Mouse (Mus musculus) forebrain, embryonic 11.5 days (tissue): ENCODE data around the gene Rnf19b. TPM values are rescaled to one million over a fixed set of nuclear protein-coding genes. Genes with fewer than 3 reads are reported as not detected.

Source experiments
- ATAC-seq: fragments of 200-750 bp; cut with Nextera tagmentation; replicated peaks from 2 replicates; pipeline ENCODE4 v1.8.0; 2017; ENCODE audit warnings: moderate TSS enrichment; ENCODE audit not compliant: low FRiP score
- DNase-seq: peaks from one replicate; pipeline ENCODE4 v3.0.0-alpha.2; 2017; ENCODE audit warnings: low spot score
- H3K27ac ChIP-seq: fragments of 300-500 bp; sonication (generic); 2 replicates; pipeline ENCODE4 v1.5.1; 2014; ENCODE audit warnings: low read depth, low read length
- H3K27me3 ChIP-seq: fragments of 300-500 bp; sonication (generic); 2 replicates; pipeline ENCODE4 v1.6.1; 2014; ENCODE audit warnings: mild to moderate bottlenecking, low read length, mixed read lengths; ENCODE audit not compliant: control insufficient read depth, insufficient read depth
- H3K36me3 ChIP-seq: fragments of 300-500 bp; sonication (generic); 2 replicates; pipeline ENCODE4 v1.6.1; 2014; ENCODE audit warnings: mild to moderate bottlenecking, low read length, moderate library complexity, mixed read lengths; ENCODE audit not compliant: control insufficient read depth, insufficient read depth
- H3K4me1 ChIP-seq: fragments of 300-500 bp; sonication (generic); replicated peaks from 2 replicates; pipeline ENCODE4 v1.6.1; 2014; ENCODE audit warnings: low read length, mixed read lengths; ENCODE audit not compliant: control insufficient read depth, insufficient read depth
- H3K4me2 ChIP-seq: fragments of 300-500 bp; sonication (generic); 2 replicates; pipeline ENCODE4 v1.6.1; 2014; ENCODE audit warnings: low read depth, mild to moderate bottlenecking, low read length, moderate library complexity, mixed read lengths; ENCODE audit not compliant: severe bottlenecking
- H3K4me3 ChIP-seq: fragments of 300-500 bp; sonication (generic); 2 replicates; pipeline ENCODE4 v1.5.1; 2014; ENCODE audit warnings: low read depth, low read length
- H3K9ac ChIP-seq: fragments of 300-500 bp; sonication (generic); 2 replicates; pipeline ENCODE4 v1.6.1; 2014; ENCODE audit warnings: low read length
- H3K9me3 ChIP-seq: fragments of 300-500 bp; sonication (generic); 2 replicates; pipeline ENCODE4 v1.6.1; 2016; ENCODE audit warnings: low read length, mixed read lengths; ENCODE audit not compliant: control insufficient read depth
- WGBS: fragments of 180-500 bp; shearing (Covaris S2); extraction: QIAGEN DNeasy Blood & Tissue Kit; methylation state at CpG from one replicate; pipeline ENCODE4 v1.1.7; 2014; 5-methylcytosine and 5-hydroxymethylcytosine counted together
- polyA plus RNA-seq: library from polyadenylated mRNA; unstranded; fragments of >200 nt; fragmentation: Nextera tagmentation; extraction: Ambion mirVana; gene quantifications from 2 replicates; pipeline ENCODE4 v1.2.1, GENCODE M21; 2014

Rnf19b gene
- polyA plus RNA-seq, 1 experiment from 2014 or later, result 10.1 TPM

- peaks cover 3% of the 10 kb centered on the region; the same call in 1 of the 2 replicates for H3K36me3 ChIP-seq
Measured at GRCm38 (mm10) chr4:129081512-129081911, 23.4 kb downstream of the Rnf19b start.

GRCm38 (mm10) chr4:129081939-129082338, 23.9 kb downstream of the Rnf19b start:
- Histone ChIP-seq H3K27ac (no peak overlapping the region), H3K9me3 (no peaks in the 10 kb centered on the region), H3K4me2 (no peak overlapping the region), H3K9ac (no peak overlapping the region), H3K4me1 (no peaks in the 10 kb centered on the region), H3K4me3 (no peak overlapping the region), H3K36me3 (peaks cover 3% of the 10 kb centered on the region; the same call in 1 of the 2 replicates), H3K27me3 (no peaks in the 10 kb centered on the region)
- ATAC-seq (no peak), DNase-seq (no peak)
- 80% methylated on average over 3 of the region's 3 CpGs for WGBS

More at GRCm38 (mm10) chr4:129081512-129081911, 23.4 kb downstream of the Rnf19b start:
- no peaks in the 10 kb centered on the region for H3K4me1 ChIP-seq
- no peaks in the 10 kb centered on the region for H3K27me3 ChIP-seq
- H3K27ac ChIP-seq, result no peak overlapping the region
- no peaks in the 10 kb centered on the region for H3K9me3 ChIP-seq
- ATAC-seq (no peak), DNase-seq (no peak)
- no peak overlapping the region for H3K4me3 ChIP-seq
- H3K4me2 ChIP-seq, result no peak overlapping the region
- no peak overlapping the region for H3K9ac ChIP-seq
- 78% methylated on average over 6 of the region's 6 CpGs for WGBS

- H3K9me3 ChIP-seq, result no peaks in the 10 kb centered on the region
- H3K4me3 ChIP-seq, result no peak overlapping the region
- H3K4me2 ChIP-seq, result no peak overlapping the region
- H3K36me3 ChIP-seq, result peaks cover 3% of the 10 kb centered on the region; the same call in 1 of the 2 replicates
- H3K27me3 ChIP-seq, result no peaks in the 10 kb centered on the region
- ATAC-seq, result no peak
- DNase-seq, result peak; percentile 77
- H3K9ac ChIP-seq, result no peak overlapping the region
- WGBS, result 50% methylated on average over 10 of the region's 10 CpGs
- no peak overlapping the region for H3K27ac ChIP-seq
- no peaks in the 10 kb centered on the region for H3K4me1 ChIP-seq
Measured at GRCm38 (mm10) chr4:129082379-129083115, 24.5 kb downstream of the Rnf19b start.

GRCm38 (mm10) chr4:129084896-129085295, 26.8 kb downstream of the Rnf19b start:
- no peaks in the 10 kb centered on the region for H3K4me1 ChIP-seq
- H3K27ac ChIP-seq, result no peak overlapping the region
- 92% methylated on average over 9 of the region's 9 CpGs for WGBS
- no peaks in the 10 kb centered on the region for H3K36me3 ChIP-seq
- H3K9me3 ChIP-seq, result no peaks in the 10 kb centered on the region
- H3K4me3 ChIP-seq, result no peak overlapping the region
- no peak for ATAC-seq
- DNase-seq, result no peak
- no peak overlapping the region for H3K4me2 ChIP-seq
- H3K27me3 ChIP-seq, result no peaks in the 10 kb centered on the region
- no peak overlapping the region for H3K9ac ChIP-seq

GRCm38 (mm10) chr4:129086078-129086477, 28.0 kb downstream of the Rnf19b start:
- H3K4me3 ChIP-seq, result no peak overlapping the region
- ATAC-seq (no peak), DNase-seq (peak; percentile 79)
- H3K27ac ChIP-seq, result no peak overlapping the region
- WGBS, result 25% methylated on average over 8 of the region's 8 CpGs
- no peaks in the 10 kb centered on the region for H3K27me3 ChIP-seq
- H3K4me2 ChIP-seq, result no peak overlapping the region
- no peaks in the 10 kb centered on the region for H3K4me1 ChIP-seq
- no peaks in the 10 kb centered on the region for H3K9me3 ChIP-seq
- H3K36me3 ChIP-seq, result no peaks in the 10 kb centered on the region
- no peak overlapping the region for H3K9ac ChIP-seq

- H3K9me3 ChIP-seq, result no peaks in the 10 kb centered on the region
- DNase-seq, result no peak
- H3K9ac ChIP-seq, result no peak overlapping the region
- H3K27me3 ChIP-seq, result no peaks in the 10 kb centered on the region
- H3K36me3 ChIP-seq, result no peaks in the 10 kb centered on the region
- no peaks in the 10 kb centered on the region for H3K4me1 ChIP-seq
- 46% methylated on average over 5 of the region's 5 CpGs for WGBS
- no peak overlapping the region for H3K4me3 ChIP-seq
- no peak overlapping the region for H3K27ac ChIP-seq
- ATAC-seq, result no peak
- no peak overlapping the region for H3K4me2 ChIP-seq
Measured at GRCm38 (mm10) chr4:129087850-129088249, 29.8 kb downstream of the Rnf19b start.

GRCm38 (mm10) chr4:129095276-129095675, 37.2 kb downstream of the Rnf19b start:
- no peak for ATAC-seq
- H3K4me3 ChIP-seq, result no peak overlapping the region
- no peak overlapping the region for H3K4me2 ChIP-seq
- H3K27me3 ChIP-seq, result no peaks in the 10 kb centered on the region
- H3K27ac ChIP-seq, result no peak overlapping the region
- no peaks in the 10 kb centered on the region for H3K4me1 ChIP-seq
- DNase-seq, result no peak
- WGBS, result 41% methylated on average over 15 of the region's 15 CpGs
- H3K9me3 ChIP-seq, result no peaks in the 10 kb centered on the region
- H3K9ac ChIP-seq, result no peak overlapping the region
- no peaks in the 10 kb centered on the region for H3K36me3 ChIP-seq

- no peaks in the 10 kb centered on the region for H3K4me1 ChIP-seq
- WGBS, result 73% methylated on average over 7 of the region's 7 CpGs
Measured at GRCm38 (mm10) chr4:129097006-129097405, 38.9 kb downstream of the Rnf19b start.

More at GRCm38 (mm10) chr4:129097006-129097405, 38.9 kb downstream of the Rnf19b start:
- H3K36me3 ChIP-seq, result no peaks in the 10 kb centered on the region
- H3K4me2 ChIP-seq, result no peak overlapping the region
- no peak overlapping the region for H3K4me3 ChIP-seq
- H3K27me3 ChIP-seq, result no peaks in the 10 kb centered on the region
- H3K9ac ChIP-seq, result no peak overlapping the region
- no peak for ATAC-seq
- no peaks in the 10 kb centered on the region for H3K9me3 ChIP-seq
- DNase-seq, result no peak
- H3K27ac ChIP-seq, result no peak overlapping the region
